Mouse (Mus musculus): Measurements from ENCODE around the gene Hlx. TPM values are rescaled to one million over a fixed set of nuclear protein-coding genes. Genes with fewer than 3 reads are reported as not detected.

The Hlx gene
- total RNA-seq, 1 experiment from 2014 or later = 33.6 TPM

Other genes starting within 250 kb of the Hlx start
- gene Marc1, start 78.7 kb upstream of the Hlx start, total RNA-seq (2017) = not detected in 2 replicates
- 39.2 and 53.7 TPM in 2 replicates for gene Marc2, start 113.8 kb upstream of the Hlx start, total RNA-seq (2017)
- not detected in 2 replicates for gene C130074G19Rik, start 150.6 kb upstream of the Hlx start, total RNA-seq (2017)

Measured in neutrophil, adult 5-6 weeks (primary cell).